Mouse (Mus musculus) gastrocnemius, adult 18-20 months (tissue): ENCODE measurements around the gene Kctd19. TPM values are rescaled to one million over a fixed set of nuclear protein-coding genes. Genes with fewer than 3 reads are reported as not detected.

ENCODE experiments used
- DNase-seq: peaks from one replicate; pipeline ENCODE4 v3.0.0; 2021; ENCODE audit warnings: low spot score
- total RNA-seq, 2 experiments: library from RNA; stranded (reverse); gene quantifications; 2 replicates each; pipeline ENCODE4 v1.2.3; 2021

Gene Kctd19
- total RNA-seq, 2 experiments from 2014 or later = 0.21 TPM; not detected in 1

DNA sequence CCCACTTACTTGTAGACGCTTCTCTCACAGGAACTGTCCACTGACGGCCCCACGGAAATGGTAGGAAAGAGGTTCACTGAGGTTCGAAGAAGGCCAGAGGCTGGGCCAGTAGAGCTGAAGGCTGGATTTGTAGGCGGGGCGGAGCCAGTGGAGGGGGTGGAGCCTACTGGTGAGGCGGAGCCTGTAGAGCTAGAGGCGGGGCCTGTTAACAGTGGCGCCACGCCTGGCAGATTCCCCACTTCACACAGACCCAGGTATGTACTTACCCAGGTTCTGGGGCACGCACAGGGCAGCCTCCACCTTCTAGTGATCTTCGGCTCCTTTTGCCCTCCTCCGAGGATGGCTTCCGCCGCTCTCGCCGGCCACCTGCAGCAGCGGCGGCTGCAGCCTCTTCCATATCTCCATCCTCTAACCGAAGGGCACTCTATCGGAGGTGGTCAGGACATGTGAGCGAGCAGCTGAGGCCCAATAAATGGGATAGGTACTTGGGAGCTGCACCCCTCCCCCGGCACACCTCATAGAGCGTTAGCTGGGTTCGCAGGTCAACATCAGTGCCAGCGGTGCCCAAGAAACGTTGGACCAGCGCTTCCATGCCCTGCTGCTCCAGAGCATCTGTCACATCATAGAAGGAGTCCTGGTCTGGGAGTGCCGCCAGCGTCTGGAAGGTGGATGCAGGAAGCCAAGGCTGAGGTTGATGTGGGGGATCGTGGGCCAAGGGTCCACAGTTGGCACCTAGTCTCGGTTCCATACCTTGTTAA, 76.8 kb downstream of the Kctd19 start:
- no peak for DNase-seq

Other genes with a start within 250 kb of the Kctd19 start
- 10 to 100 TPM; 80.3 to 88.8 TPM for gene Cbfb, start 242.8 kb downstream of the Kctd19 start, total RNA-seq
- 10 to 100 TPM; 39.5 to 47.6 TPM for gene D230025D16Rik, start 188.4 kb downstream of the Kctd19 start, total RNA-seq
- 1 to 10 TPM; 1.3 to 1.9 TPM for gene B3gnt9, start 158.3 kb downstream of the Kctd19 start, total RNA-seq
- gene Tradd, start 148.9 kb downstream of the Kctd19 start, total RNA-seq = 1 to 10 TPM; 2.8 to 3.3 TPM
- gene Fbxl8, start 148.9 kb downstream of the Kctd19 start, total RNA-seq = under 1 TPM; 0.55 to 0.71 TPM
- 10 to 100 TPM in 1 of 2 experiments, 1 to 10 TPM in 1; 9.8 to 11.1 TPM for gene Hsf4, start 143.7 kb downstream of the Kctd19 start, total RNA-seq
- 10 to 100 TPM; 32.7 to 38.9 TPM for gene Nol3, start 137.4 kb downstream of the Kctd19 start, total RNA-seq
- gene 4931428F04Rik, start 123.6 kb downstream of the Kctd19 start, total RNA-seq = under 1 TPM; 0.53 to 0.74 TPM
- gene Exoc3l, start 117.4 kb downstream of the Kctd19 start, total RNA-seq = 1 to 10 TPM in 1 of 2 experiments, under 1 TPM in 1; 0.85 to 1.3 TPM
- 10 to 100 TPM; 31.2 to 31.7 TPM for gene E2f4, start 115.8 kb downstream of the Kctd19 start, total RNA-seq
- 1 to 10 TPM; 1.3 to 2.2 TPM for gene Elmo3, start 107.9 kb downstream of the Kctd19 start, total RNA-seq
- gene Lrrc29, start 87.2 kb downstream of the Kctd19 start, total RNA-seq = 1 to 10 TPM in 1 of 2 experiments, under 1 TPM in 1; 0.89 to 1.4 TPM
- 10 to 100 TPM; 21.1 to 22.6 TPM for gene Tmem208, start 87.1 kb downstream of the Kctd19 start, total RNA-seq
- 10 to 100 TPM; 19.7 to 26.1 TPM for gene Fhod1, start 65.5 kb downstream of the Kctd19 start, total RNA-seq
- under 1 TPM; 0.25 to 0.50 TPM for gene Slc9a5, start 64.7 kb downstream of the Kctd19 start, total RNA-seq
- gene Plekhg4, start 40.2 kb downstream of the Kctd19 start, total RNA-seq = under 1 TPM in 1 of 2 experiments, not detected in 1; 0.09 TPM
- gene Lrrc36, start 69 bp upstream of the Kctd19 start, total RNA-seq = under 1 TPM; 0.41 to 0.64 TPM
- gene Tppp3, start 58.0 kb upstream of the Kctd19 start, total RNA-seq = 10 to 100 TPM; 47.9 to 56.7 TPM
- 10 to 100 TPM; 10.3 to 11.6 TPM for gene Zdhhc1, start 83.4 kb upstream of the Kctd19 start, total RNA-seq
- under 1 TPM in 1 of 2 experiments, not detected in 1; 0.11 TPM for gene Hsd11b2, start 105.3 kb upstream of the Kctd19 start, total RNA-seq
- 10 to 100 TPM; 40.1 to 42.7 TPM for gene Atp6v0d1, start 152.5 kb upstream of the Kctd19 start, total RNA-seq
- 10 to 100 TPM; 17.1 to 21.7 TPM for gene Ripor1, start 191.8 kb upstream of the Kctd19 start, total RNA-seq
- 10 to 100 TPM; 33.6 to 34.2 TPM for gene Ctcf, start 223.1 kb upstream of the Kctd19 start, total RNA-seq
- 1 to 10 TPM in 1 of 2 experiments, under 1 TPM in 1; 0.52 to 1.2 TPM for gene Agrp, start 223.9 kb upstream of the Kctd19 start, total RNA-seq